Mouse (Mus musculus): ENCODE measurements around the gene Pdcl3. TPM values are rescaled to one million over a fixed set of nuclear protein-coding genes. Genes with fewer than 3 reads are reported as not detected.

The Pdcl3 gene
- total and polyA plus RNA-seq, 2 experiments from 2014 or later: 34.1 to 146 TPM

DNA sequence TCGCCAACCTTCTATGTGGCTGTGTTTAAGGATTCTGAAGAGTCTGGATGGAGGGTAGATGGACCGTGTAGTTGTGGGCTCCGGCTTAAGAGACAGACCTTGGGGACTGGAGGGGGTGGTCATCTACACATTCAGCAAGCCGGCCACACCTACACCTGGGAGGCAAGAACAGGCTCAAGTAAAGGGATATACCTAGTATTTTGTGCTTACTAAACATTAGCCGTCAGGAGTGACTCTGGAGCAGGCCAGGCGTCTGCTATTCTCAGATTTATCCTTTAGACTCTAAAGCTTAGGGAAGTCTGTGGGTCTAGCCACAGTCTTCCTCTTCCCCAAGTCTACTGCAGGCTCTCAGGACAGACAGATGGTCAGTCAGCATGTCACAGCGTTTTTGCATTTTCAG, 2.9 kb downstream of the Pdcl3 start:
- peak overlapping the region; percentile 86 for H3K4me3 ChIP-seq (ENCODE audit: low read depth, low read length)
- 0 out of 2 replicates have a peak, but pooled peaks cover 7% of the 10 kb centered on the region for H3K4me1 ChIP-seq (ENCODE audit: insufficient read depth, low read length)
- ATAC-seq (ENCODE audit: low FRiP score) (no peak), DNase-seq (ENCODE audit: low spot score) (no peak)
- 25% methylated on average over 7 of the region's 7 CpGs for WGBS
- H3K9ac ChIP-seq (replicated peaks; ENCODE audit: low read length, poor library complexity, severe bottlenecking): peak overlapping the region; percentile 87
- H3K27me3 ChIP-seq (ENCODE audit: insufficient read depth, low read length): no peaks in the 10 kb centered on the region
- H3K9me3 ChIP-seq (ENCODE audit: low read length): no peaks in the 10 kb centered on the region
- peaks cover 12% of the 10 kb centered on the region for H3K36me3 ChIP-seq (ENCODE audit: insufficient read depth, low read length)
- H3K27ac ChIP-seq (ENCODE audit: low read depth, low read length): peak overlapping the region; percentile 76; the same call in 1 of the 2 replicates
- TF ChIP-seq CTCF (IDR thresholded peaks at IDR 0.05): no peak
- H3K4me2 ChIP-seq (ENCODE audit: low read depth, low read length, poor library complexity, severe bottlenecking): peak overlapping the region; percentile 71

DNA sequence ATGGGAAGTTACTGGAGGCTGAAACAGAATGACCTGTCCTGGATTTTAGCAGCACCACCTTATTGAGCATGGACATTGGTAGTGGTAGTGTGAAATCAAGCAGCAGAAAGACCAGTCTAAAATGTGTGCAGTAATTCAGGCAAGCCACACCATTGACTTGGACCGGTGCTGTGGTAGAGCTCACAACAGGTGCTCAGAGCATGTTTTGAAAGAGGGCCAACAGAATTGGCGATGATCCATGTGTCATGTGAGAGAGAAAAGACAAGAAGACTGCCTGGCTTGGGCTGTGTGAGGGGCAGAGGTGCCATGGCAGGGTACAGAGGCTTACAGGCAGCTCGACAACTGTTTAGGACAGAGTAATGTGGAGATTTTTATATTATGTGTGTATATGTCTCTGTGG, 7.0 kb downstream of the Pdcl3 start:
- Histone ChIP-seq H3K9me3 (ENCODE audit: low read length) (no peaks in the 10 kb centered on the region), H3K9ac (replicated peaks; ENCODE audit: low read length, poor library complexity, severe bottlenecking) (no peak overlapping the region), H3K27me3 (ENCODE audit: insufficient read depth, low read length) (no peaks in the 10 kb centered on the region), H3K4me3 (ENCODE audit: low read depth, low read length) (no peak overlapping the region), H3K4me2 (ENCODE audit: low read depth, low read length, poor library complexity, severe bottlenecking) (no peak overlapping the region), H3K36me3 (ENCODE audit: insufficient read depth, low read length) (peaks cover 38% of the 10 kb centered on the region), H3K4me1 (ENCODE audit: insufficient read depth, low read length) (0 out of 2 replicates have a peak, but pooled peaks cover 5% of the 10 kb centered on the region), H3K27ac (ENCODE audit: low read depth, low read length) (no peak overlapping the region)
- WGBS: 80% methylated on average over 3 of the region's 3 CpGs
- ATAC-seq (ENCODE audit: low FRiP score): no peak
- no peak for TF ChIP-seq CTCF (IDR thresholded peaks at IDR 0.05)
- peak; percentile 28 for DNase-seq (ENCODE audit: low spot score)

DNA sequence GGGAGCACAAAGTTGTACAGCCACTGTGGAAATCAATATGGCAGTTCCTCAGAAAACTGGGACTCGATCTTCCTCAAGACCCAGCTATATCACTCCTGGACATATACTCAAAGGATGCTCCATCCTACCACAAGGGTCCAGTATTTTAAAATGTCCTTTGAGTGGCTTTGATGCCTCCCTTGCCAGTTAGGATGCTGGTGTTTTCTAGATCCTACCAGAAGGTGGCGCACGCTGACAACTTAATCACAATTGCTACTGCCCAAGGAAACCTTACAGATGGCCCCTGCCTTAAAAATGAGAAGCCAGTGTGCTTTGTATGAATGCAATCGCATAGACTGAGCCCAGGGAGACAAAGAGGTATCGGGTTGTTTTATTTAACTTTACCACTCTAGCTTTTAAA, 15.7 kb downstream of the Pdcl3 start:
- WGBS: 16% methylated on average over 5 of the region's 5 CpGs
- DNase-seq (ENCODE audit: low spot score): peak; percentile 88

DNA sequence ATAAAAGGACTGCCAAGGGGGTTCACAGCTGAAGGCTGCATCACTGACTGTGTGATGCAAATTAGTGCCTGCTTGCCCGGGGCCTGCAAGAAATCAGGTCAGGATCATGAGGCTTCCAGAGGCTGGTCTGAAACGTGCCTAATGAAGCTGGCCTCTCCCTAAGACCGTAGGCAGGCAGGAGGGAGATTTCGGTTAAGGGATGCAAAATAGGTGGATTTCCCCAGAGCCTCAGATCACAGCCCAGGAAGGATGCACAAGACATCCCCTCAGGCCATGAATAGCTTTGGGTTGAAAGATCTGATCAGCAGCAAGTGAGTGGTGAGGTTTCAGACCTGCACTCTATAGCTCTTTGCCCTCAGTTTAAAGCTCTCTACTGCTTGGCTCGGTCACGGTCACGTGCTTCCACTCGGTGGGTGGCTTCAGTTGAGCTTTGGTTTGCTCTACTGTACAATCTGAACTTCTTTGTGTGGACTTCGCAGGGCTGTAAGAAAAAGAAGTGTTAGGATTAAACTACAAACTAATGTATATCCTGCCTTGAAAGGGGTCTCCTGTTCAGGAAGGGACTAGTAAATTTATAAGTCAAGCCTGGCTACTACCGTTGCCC, 20.4 kb downstream of the Pdcl3 start:
- Histone ChIP-seq H3K9ac (replicated peaks; ENCODE audit: low read length, poor library complexity, severe bottlenecking) (no peak overlapping the region), H3K36me3 (ENCODE audit: insufficient read depth, low read length) (no peaks in the 10 kb centered on the region), H3K4me2 (ENCODE audit: low read depth, low read length, poor library complexity, severe bottlenecking) (no peak overlapping the region), H3K9me3 (ENCODE audit: low read length) (no peaks in the 10 kb centered on the region), H3K27me3 (ENCODE audit: insufficient read depth, low read length) (no peaks in the 10 kb centered on the region), H3K4me3 (ENCODE audit: low read depth, low read length) (no peak overlapping the region), H3K27ac (ENCODE audit: low read depth, low read length) (no peak overlapping the region), H3K4me1 (ENCODE audit: insufficient read depth, low read length) (no peaks in the 10 kb centered on the region)
- DNase-seq (ENCODE audit: low spot score): no peak
- no peak for TF ChIP-seq CTCF (IDR thresholded peaks at IDR 0.05)
- ATAC-seq (ENCODE audit: low FRiP score): no peak
- 36% methylated on average over 10 of the region's 10 CpGs for WGBS

More for the DNA sequence above, 15.7 kb downstream of the Pdcl3 start:
- Histone ChIP-seq H3K9ac (replicated peaks; ENCODE audit: low read length, poor library complexity, severe bottlenecking) (no peak overlapping the region), H3K27ac (ENCODE audit: low read depth, low read length) (no peak overlapping the region), H3K4me1 (ENCODE audit: insufficient read depth, low read length) (no peaks in the 10 kb centered on the region), H3K4me2 (ENCODE audit: low read depth, low read length, poor library complexity, severe bottlenecking) (no peak overlapping the region), H3K4me3 (ENCODE audit: low read depth, low read length) (no peak overlapping the region), H3K27me3 (ENCODE audit: insufficient read depth, low read length) (no peaks in the 10 kb centered on the region), H3K36me3 (ENCODE audit: insufficient read depth, low read length) (peaks cover 17% of the 10 kb centered on the region), H3K9me3 (ENCODE audit: low read length) (no peaks in the 10 kb centered on the region)
- ATAC-seq (ENCODE audit: low FRiP score): peak; percentile 62
- peak; percentile 95 for TF ChIP-seq CTCF (IDR thresholded peaks at IDR 0.05)

GRCm38 (mm10) chr1:39006830-39007829, 21.7 kb downstream of the Pdcl3 start:
- TF ChIP-seq CTCF (IDR thresholded peaks at IDR 0.05): no peak
- no peaks in the 10 kb centered on the region for H3K4me1 ChIP-seq (ENCODE audit: insufficient read depth, low read length)
- H3K27me3 ChIP-seq (ENCODE audit: insufficient read depth, low read length): no peaks in the 10 kb centered on the region
- no peaks in the 10 kb centered on the region for H3K36me3 ChIP-seq (ENCODE audit: insufficient read depth, low read length)
- no peaks in the 10 kb centered on the region for H3K9me3 ChIP-seq (ENCODE audit: low read length)
- no peak overlapping the region for H3K4me3 ChIP-seq (ENCODE audit: low read depth, low read length)
- no peak overlapping the region for H3K4me2 ChIP-seq (ENCODE audit: low read depth, low read length, poor library complexity, severe bottlenecking)
- H3K27ac ChIP-seq (ENCODE audit: low read depth, low read length): no peak overlapping the region
- 62% methylated on average over 11 of the region's 11 CpGs for WGBS
- peak; percentile 58 for DNase-seq (ENCODE audit: low spot score)
- no peak overlapping the region for H3K9ac ChIP-seq (replicated peaks; ENCODE audit: low read length, poor library complexity, severe bottlenecking)
- ATAC-seq (ENCODE audit: low FRiP score): no peak

- peak; percentile 94 for DNase-seq (ENCODE audit: low spot score)
Measured at GRCm38 (mm10) chr1:39010583-39011021, 25.2 kb downstream of the Pdcl3 start.

More at GRCm38 (mm10) chr1:39010583-39011021, 25.2 kb downstream of the Pdcl3 start:
- no peak overlapping the region for H3K4me3 ChIP-seq (ENCODE audit: low read depth, low read length)
- no peaks in the 10 kb centered on the region for H3K27me3 ChIP-seq (ENCODE audit: insufficient read depth, low read length)
- no peaks in the 10 kb centered on the region for H3K9me3 ChIP-seq (ENCODE audit: low read length)
- peak; percentile 80 for ATAC-seq (ENCODE audit: low FRiP score)
- no peaks in the 10 kb centered on the region for H3K4me1 ChIP-seq (ENCODE audit: insufficient read depth, low read length)
- no peak overlapping the region for H3K9ac ChIP-seq (replicated peaks; ENCODE audit: low read length, poor library complexity, severe bottlenecking)
- no peak overlapping the region for H3K27ac ChIP-seq (ENCODE audit: low read depth, low read length)
- H3K4me2 ChIP-seq (ENCODE audit: low read depth, low read length, poor library complexity, severe bottlenecking): no peak overlapping the region
- no peaks in the 10 kb centered on the region for H3K36me3 ChIP-seq (ENCODE audit: insufficient read depth, low read length)
- 23% methylated on average over 12 of the region's 12 CpGs for WGBS
- peak; percentile 96 for TF ChIP-seq CTCF (IDR thresholded peaks at IDR 0.05)
